Mouse (Mus musculus) liver, embryonic 15.5 days (tissue): Measurements from ENCODE around the gene Kif13a. TPM values are rescaled to one million over a fixed set of nuclear protein-coding genes. Genes with fewer than 3 reads are reported as not detected.

Source experiments
- ATAC-seq: fragments of 200-750 bp; cut with Nextera tagmentation; 2 replicates; pipeline ENCODE4 v1.8.0; 2017; ENCODE audit warnings: moderate number of reproducible peaks, mild to moderate bottlenecking, moderate library complexity; ENCODE audit not compliant: insufficient read depth
- H3K27ac ChIP-seq: fragments of 300-500 bp; sonication (generic); replicated peaks from 2 replicates; pipeline ENCODE4 v1.5.1; 2015; ENCODE audit warnings: mild to moderate bottlenecking, inconsistent platforms
- H3K27me3 ChIP-seq: fragments of 300-500 bp; sonication (generic); 2 replicates; pipeline ENCODE4 v1.6.1; 2015; ENCODE audit warnings: mild to moderate bottlenecking, inconsistent platforms
- H3K36me3 ChIP-seq: fragments of 300-500 bp; sonication (generic); replicated peaks from 2 replicates; pipeline ENCODE4 v1.6.1; 2015; ENCODE audit warnings: moderate library complexity, mild to moderate bottlenecking, inconsistent platforms
- H3K4me1 ChIP-seq: fragments of 300-500 bp; sonication (generic); replicated peaks from 2 replicates; pipeline ENCODE4 v1.6.1; 2015; ENCODE audit warnings: inconsistent platforms
- H3K4me2 ChIP-seq: fragments of 300-500 bp; sonication (generic); 2 replicates; pipeline ENCODE4 v1.6.1; 2015; ENCODE audit warnings: moderate library complexity, mild to moderate bottlenecking, inconsistent platforms
- H3K4me3 ChIP-seq: fragments of 300-500 bp; sonication (generic); replicated peaks from 2 replicates; pipeline ENCODE4 v1.5.1; 2015; ENCODE audit warnings: mild to moderate bottlenecking, inconsistent platforms
- H3K9ac ChIP-seq: fragments of 300-500 bp; sonication (generic); 2 replicates; pipeline ENCODE4 v1.6.1; 2015; ENCODE audit warnings: moderate library complexity, mild to moderate bottlenecking, inconsistent platforms
- H3K9me3 ChIP-seq: fragments of 300-500 bp; sonication (generic); replicated peaks from 2 replicates; pipeline ENCODE4 v1.6.1; 2016; ENCODE audit warnings: inconsistent platforms
- WGBS: fragments of 180-500 bp; shearing (Covaris S2); methylation state at CpG from one replicate; pipeline ENCODE4 v1.1.7; 2015; ENCODE audit warnings: mixed read lengths; ENCODE audit not compliant: insufficient replicate concordance; 5-methylcytosine and 5-hydroxymethylcytosine counted together
- polyA plus RNA-seq: library from polyadenylated mRNA; unstranded; fragments of >200 nt; fragmentation: Nextera tagmentation; extraction: Ambion mirVana; gene quantifications from 2 replicates; pipeline ENCODE4 v1.2.1, GENCODE M21; 2015

Gene Kif13a
- polyA plus RNA-seq, 1 experiment from 2014 or later, result 4.1 TPM

DNA sequence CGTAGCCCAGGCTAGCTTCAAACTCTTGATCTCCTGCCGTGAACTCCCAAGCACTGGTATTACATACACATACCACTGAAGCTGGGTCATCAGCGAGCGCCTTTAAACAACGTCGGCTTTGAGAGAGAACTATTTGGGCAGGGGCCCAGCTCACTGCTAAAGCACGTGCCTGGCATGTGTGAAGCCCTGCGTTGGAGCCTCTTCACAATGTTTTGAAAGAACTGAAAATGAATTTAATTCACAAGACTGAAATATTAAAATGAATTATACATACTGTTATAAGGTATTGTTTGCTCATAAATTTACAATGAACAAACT is 70.9 kb downstream of the Kif13a start:
- Histone ChIP-seq H3K4me3 (no peak overlapping the region), H3K27me3 (no peaks in the 10 kb centered on the region), H3K27ac (no peak overlapping the region), H3K36me3 (no peaks in the 10 kb centered on the region), H3K9me3 (no peaks in the 10 kb centered on the region), H3K4me1 (peaks cover 6% of the 10 kb centered on the region; the same call in 1 of the 2 replicates), H3K9ac (no peak overlapping the region), H3K4me2 (no peak overlapping the region)
- 71% methylated on average over 8 of the region's 8 CpGs for WGBS
- ATAC-seq, result no peak

DNA sequence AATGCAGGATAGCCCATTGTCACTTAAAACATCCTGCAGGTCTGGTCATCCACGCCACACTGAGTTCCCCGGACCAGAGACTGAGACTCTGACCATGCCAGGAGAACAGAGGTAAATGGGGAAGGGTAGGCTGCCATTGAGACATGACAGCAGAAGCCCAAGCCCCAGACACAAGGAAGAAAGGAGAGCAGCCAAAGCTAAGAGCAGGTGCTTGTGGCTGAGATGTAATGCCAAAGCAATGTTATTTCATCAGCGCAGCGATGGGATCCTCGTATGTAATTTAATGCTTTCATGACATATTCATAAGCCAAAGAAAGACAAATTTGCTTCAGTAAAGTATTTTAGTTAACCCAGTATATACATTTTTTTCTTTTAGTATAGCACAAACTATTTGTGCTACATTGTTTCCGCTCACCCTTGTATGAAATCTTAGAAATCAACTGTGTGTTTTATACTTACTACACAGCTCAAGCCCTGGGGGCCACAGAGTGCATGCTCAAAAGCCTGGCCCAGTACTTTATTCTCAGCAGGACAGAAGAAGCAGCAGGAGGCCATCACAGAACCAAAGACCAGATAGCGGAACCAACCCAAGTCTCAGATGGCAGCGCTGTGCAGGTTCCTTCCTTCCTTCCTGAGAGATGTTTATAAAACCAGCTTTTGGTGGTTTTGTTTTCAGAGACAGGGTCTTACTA is 71.4 kb downstream of the Kif13a start:
- 76% methylated on average over 8 of the region's 8 CpGs for WGBS
- H3K9me3 ChIP-seq, result no peaks in the 10 kb centered on the region
- no peak for ATAC-seq

DNA sequence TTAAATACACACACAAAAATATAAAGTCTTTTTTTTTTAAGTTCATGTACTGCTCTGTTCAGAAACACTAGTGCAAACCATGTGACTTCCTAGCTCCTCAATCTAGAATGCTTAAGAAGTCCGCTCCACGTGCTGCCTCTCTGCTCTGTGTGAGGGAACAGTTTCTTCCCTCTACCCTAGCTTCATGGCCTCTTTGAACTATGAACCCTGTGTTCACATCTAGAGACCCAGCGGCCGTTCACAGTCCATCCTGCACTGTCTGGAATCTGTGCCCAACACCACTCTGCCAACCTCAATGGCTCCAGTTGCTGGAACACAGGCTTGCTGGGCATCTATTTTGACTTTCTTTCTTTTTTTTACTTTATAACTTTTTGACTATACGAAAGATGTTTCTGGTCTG is 75.2 kb downstream of the Kif13a start:
- no peak overlapping the region for H3K27ac ChIP-seq
- no peak overlapping the region for H3K4me3 ChIP-seq
- 63% methylated on average over 5 of the region's 5 CpGs for WGBS
- H3K36me3 ChIP-seq, result no peaks in the 10 kb centered on the region
- no peaks in the 10 kb centered on the region for H3K9me3 ChIP-seq
- no peak overlapping the region for H3K9ac ChIP-seq
- H3K27me3 ChIP-seq, result no peaks in the 10 kb centered on the region
- H3K4me1 ChIP-seq, result no peaks in the 10 kb centered on the region; the same call in 1 of the 2 replicates
- H3K4me2 ChIP-seq, result no peak overlapping the region
- ATAC-seq, result no peak

More for the DNA sequence above, 71.4 kb downstream of the Kif13a start:
- no peaks in the 10 kb centered on the region for H3K27me3 ChIP-seq
- H3K4me3 ChIP-seq, result no peak overlapping the region
- no peaks in the 10 kb centered on the region for H3K36me3 ChIP-seq
- peaks cover 1% of the 10 kb centered on the region; the same call in 1 of the 2 replicates for H3K4me1 ChIP-seq
- no peak overlapping the region for H3K4me2 ChIP-seq
- no peak overlapping the region for H3K9ac ChIP-seq
- no peak overlapping the region for H3K27ac ChIP-seq

DNA sequence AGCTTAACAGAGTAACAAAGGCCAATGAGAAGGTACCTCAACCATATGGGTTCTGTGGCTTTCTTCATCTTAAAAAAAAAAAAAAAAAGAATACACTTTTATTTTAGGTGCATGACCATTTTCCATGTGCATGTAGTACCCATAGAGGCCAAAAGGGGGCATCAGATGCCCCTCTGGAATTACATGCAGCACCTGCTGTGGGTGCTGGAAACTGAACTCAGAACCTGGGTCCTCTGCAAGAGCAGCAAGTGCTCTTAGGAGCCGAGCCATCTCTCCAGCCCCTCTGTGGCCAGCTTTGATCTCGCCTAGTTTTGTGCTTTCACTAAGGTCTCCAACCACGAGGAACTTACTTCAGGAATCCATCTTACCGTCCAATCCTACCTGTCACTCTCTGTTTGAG is 77.2 kb downstream of the Kif13a start:
- H3K4me1 ChIP-seq, result no peaks in the 10 kb centered on the region
- H3K36me3 ChIP-seq, result no peaks in the 10 kb centered on the region
- H3K4me2 ChIP-seq, result no peak overlapping the region
- H3K9ac ChIP-seq, result no peak overlapping the region
- ATAC-seq, result no peak
- H3K27ac ChIP-seq, result no peak overlapping the region
- 75% methylated on average over 4 of the region's 4 CpGs for WGBS
- no peak overlapping the region for H3K4me3 ChIP-seq
- no peaks in the 10 kb centered on the region for H3K9me3 ChIP-seq
- no peaks in the 10 kb centered on the region for H3K27me3 ChIP-seq

DNA sequence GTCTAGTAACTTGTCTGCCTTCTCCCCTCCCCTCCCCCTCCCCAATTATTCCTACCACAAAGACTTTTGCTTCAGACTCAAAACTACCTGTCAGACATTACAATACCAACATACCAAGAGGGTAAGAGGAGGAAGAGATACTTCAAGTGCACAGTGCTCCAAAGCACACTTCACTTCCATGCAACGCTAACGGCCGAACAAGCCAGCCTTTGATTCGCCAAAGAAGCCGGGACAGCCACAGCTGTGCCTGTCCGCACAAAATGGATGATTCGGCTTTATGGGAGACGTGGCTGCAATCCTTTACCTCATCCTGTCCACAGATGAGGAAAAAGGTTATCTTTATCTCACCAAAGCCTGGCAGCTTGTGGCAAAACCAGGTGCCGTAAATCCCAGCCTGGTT is 84.2 kb downstream of the Kif13a start:
- Histone ChIP-seq H3K4me3 (no peak overlapping the region), H3K9ac (no peak overlapping the region), H3K27ac (no peak overlapping the region), H3K9me3 (no peaks in the 10 kb centered on the region), H3K4me1 (no peaks in the 10 kb centered on the region), H3K36me3 (no peaks in the 10 kb centered on the region), H3K4me2 (no peak overlapping the region), H3K27me3 (no peaks in the 10 kb centered on the region)
- ATAC-seq, result no peak
- 77% methylated on average over 9 of the region's 9 CpGs for WGBS

DNA sequence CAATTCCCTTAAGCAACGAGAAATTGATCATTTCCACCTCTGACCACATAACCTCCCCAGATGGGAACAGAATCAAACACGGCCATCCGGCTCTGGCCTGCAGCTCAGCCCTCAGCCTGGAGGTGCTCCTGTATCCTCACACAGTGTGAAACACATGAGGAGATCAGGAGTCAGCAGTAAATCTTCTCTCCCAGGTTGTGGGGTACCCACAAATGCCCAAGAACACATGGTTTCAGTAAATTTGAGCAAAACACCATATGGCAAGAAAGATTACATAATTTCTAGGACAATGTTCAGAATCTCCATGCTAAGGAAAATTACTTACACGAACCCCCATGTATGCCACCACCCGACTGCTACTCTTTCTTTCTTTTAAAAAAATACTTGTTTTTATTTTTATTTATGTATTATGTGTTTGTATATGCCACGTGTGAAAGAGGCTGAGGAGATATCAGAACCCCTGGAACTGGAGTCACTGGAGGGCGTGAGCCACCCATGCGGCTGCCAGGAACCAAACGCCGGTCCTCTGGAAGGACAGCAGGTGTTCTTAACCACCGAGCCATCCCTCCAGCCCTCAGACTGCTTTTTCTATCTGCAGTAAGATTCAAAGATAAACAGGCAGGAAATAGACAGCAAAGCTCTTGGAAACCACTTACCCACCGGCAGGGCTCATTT is 85.0 kb downstream of the Kif13a start:
- no peaks in the 10 kb centered on the region for H3K4me1 ChIP-seq
- no peak overlapping the region for H3K4me3 ChIP-seq
- no peaks in the 10 kb centered on the region for H3K36me3 ChIP-seq
- WGBS, result 57% methylated on average over 12 of the region's 12 CpGs
- no peak overlapping the region for H3K27ac ChIP-seq
- no peak overlapping the region for H3K9ac ChIP-seq
- no peaks in the 10 kb centered on the region for H3K9me3 ChIP-seq
- no peak for ATAC-seq
- H3K4me2 ChIP-seq, result no peak overlapping the region
- no peaks in the 10 kb centered on the region for H3K27me3 ChIP-seq

DNA sequence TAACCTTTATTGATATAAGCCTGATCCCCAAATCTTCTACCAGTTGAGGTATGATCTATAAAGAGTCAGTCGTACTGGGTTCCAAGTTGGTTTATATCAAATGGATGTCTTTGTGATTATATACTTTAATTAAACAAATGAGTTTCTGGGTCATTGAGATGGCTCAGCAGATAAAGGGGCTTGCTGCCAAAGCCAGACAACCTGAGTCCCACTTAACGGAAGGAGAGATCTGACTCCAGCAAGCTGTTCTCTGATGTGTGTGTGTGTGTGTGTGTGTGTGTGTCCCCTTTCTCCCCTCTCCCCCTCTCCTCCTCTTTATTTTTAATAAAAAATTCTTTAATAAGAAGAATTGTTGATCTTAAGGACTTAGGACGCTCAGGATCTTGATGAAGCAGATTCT is 86.0 kb downstream of the Kif13a start:
- Histone ChIP-seq H3K9me3 (no peaks in the 10 kb centered on the region), H3K4me3 (no peak overlapping the region), H3K9ac (no peak overlapping the region), H3K27me3 (no peaks in the 10 kb centered on the region), H3K4me2 (no peak overlapping the region), H3K27ac (no peak overlapping the region), H3K4me1 (no peaks in the 10 kb centered on the region), H3K36me3 (no peaks in the 10 kb centered on the region)
- 65% methylated on average over 3 of the region's 3 CpGs for WGBS
- ATAC-seq, result no peak

DNA sequence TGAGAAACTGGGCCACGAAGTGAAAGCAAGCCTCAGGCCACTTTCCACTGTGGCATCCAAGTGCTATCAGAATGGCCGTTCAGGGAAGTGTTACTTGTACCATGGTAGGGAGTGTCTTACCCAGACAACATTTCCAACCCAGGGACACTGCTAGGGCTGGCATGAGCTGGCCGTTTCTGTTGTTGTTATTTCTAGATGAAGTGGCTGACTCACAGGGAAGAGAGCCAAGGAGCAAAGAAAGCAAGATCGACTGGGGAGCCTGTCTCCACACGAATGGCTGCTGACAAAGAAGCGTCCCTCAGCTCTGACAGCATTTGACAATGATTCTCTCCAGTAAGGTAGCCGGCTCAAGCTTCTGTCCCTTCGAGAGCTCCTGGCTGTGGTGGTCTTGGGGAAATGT is 87.5 kb downstream of the Kif13a start:
- H3K4me1 ChIP-seq, result no peaks in the 10 kb centered on the region
- no peak overlapping the region for H3K4me3 ChIP-seq
- H3K27ac ChIP-seq, result no peak overlapping the region
- no peak for ATAC-seq
- no peaks in the 10 kb centered on the region for H3K36me3 ChIP-seq
- no peaks in the 10 kb centered on the region for H3K27me3 ChIP-seq
- H3K9me3 ChIP-seq, result no peaks in the 10 kb centered on the region
- H3K4me2 ChIP-seq, result no peak overlapping the region
- no peak overlapping the region for H3K9ac ChIP-seq
- WGBS, result 74% methylated on average over 8 of the region's 8 CpGs

DNA sequence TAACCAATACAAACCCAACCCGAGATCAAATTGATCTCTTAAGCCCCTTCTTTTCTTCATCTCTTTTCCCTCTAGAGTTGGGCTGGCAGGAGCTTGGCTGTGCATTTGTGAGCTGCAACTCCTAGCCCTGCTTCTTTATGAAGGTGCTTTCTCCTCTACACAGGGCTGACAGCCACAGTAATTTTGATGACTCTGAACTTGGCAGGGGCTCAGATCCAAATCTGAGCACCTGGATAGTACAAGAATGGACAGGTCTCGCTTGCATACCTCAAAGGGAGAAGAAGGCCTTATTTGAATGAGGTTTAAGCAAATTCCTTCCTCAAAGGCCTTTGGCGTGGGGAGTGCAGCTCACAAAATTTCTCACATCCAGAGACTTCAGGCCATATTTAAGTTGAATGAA is 88.0 kb downstream of the Kif13a start:
- ATAC-seq, result no peak
- Histone ChIP-seq H3K4me3 (no peak overlapping the region), H3K9me3 (no peaks in the 10 kb centered on the region), H3K4me2 (no peak overlapping the region), H3K9ac (no peak overlapping the region), H3K27ac (no peak overlapping the region), H3K4me1 (no peaks in the 10 kb centered on the region), H3K36me3 (no peaks in the 10 kb centered on the region), H3K27me3 (no peaks in the 10 kb centered on the region)
- WGBS, result 56% methylated on average over 3 of the region's 3 CpGs

DNA sequence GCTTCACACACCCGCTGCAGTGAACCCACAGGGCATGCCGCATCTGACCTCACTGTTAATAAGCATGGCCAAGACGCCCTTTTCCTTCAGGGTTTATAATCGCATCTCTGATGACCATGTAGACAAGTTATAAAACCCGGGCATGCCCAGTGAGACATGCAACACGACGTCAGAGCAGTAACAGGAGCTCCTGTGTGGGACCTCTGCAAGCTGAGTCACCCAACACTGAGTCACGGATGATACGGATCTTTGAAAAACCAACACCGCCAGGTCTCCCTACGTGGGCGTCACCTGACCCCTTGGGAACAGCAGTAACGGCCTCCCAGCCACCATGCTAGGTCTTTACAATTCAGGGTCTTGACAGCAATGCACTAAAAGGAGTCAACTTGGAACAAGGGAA is 89.0 kb downstream of the Kif13a start:
- Histone ChIP-seq H3K9ac (no peak overlapping the region), H3K9me3 (no peaks in the 10 kb centered on the region), H3K4me3 (no peak overlapping the region), H3K4me2 (no peak overlapping the region), H3K27ac (no peak overlapping the region), H3K4me1 (no peaks in the 10 kb centered on the region), H3K36me3 (no peaks in the 10 kb centered on the region), H3K27me3 (no peaks in the 10 kb centered on the region)
- 68% methylated on average over 13 of the region's 13 CpGs for WGBS
- ATAC-seq, result no peak

DNA sequence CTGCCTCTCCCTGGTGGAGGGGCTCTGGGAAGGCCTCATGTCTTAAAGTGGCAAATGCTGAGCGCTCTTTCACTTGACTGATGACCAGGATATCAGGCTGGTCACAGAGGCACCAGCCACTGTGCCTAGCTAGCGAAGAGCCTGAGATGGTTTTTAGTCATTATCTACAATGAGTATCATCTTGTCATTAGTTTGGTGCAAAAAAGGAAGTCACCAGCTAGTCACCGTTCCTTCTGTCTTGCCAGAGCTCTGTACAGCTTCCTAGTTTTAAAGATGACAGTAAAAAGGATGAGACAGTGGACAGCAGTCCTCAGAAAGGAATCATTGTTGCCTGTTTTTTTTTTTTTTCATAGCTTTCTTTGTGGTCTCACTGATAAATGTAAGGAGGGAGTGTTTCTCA is 90.4 kb downstream of the Kif13a start:
- Histone ChIP-seq H3K4me1 (no peaks in the 10 kb centered on the region), H3K36me3 (no peaks in the 10 kb centered on the region), H3K4me3 (no peak overlapping the region), H3K27ac (no peak overlapping the region), H3K27me3 (no peaks in the 10 kb centered on the region), H3K9me3 (no peaks in the 10 kb centered on the region), H3K4me2 (no peak overlapping the region), H3K9ac (no peak overlapping the region)
- no peak for ATAC-seq
- 47% methylated on average over 3 of the region's 3 CpGs for WGBS

DNA sequence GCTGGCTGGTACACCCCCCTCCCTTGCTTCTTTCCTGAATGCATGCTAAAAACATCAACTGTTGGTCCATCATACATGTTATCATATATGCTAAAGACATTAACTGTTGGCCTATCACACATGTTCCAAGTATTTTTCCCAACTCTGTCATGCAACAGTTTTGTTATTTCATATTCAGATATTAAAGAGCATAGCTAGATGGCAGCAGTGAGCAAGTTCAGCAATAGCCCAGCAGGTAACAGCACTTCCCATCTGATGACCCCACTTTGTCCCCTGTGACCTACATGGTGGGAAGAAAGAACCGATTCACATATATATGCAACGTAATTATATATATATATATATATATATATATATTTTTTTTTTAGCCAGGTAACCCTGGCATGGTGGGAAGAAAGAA is 91.1 kb downstream of the Kif13a start:
- Histone ChIP-seq H3K4me1 (no peaks in the 10 kb centered on the region), H3K27ac (no peak overlapping the region), H3K4me2 (no peak overlapping the region), H3K4me3 (no peak overlapping the region), H3K9ac (no peak overlapping the region), H3K27me3 (no peaks in the 10 kb centered on the region), H3K9me3 (no peaks in the 10 kb centered on the region), H3K36me3 (no peaks in the 10 kb centered on the region)
- no peak for ATAC-seq
- WGBS, result 50% methylated on average over 2 of the region's 2 CpGs
